Mouse (Mus musculus) liver, adult (tissue): Measurements from ENCODE around the gene Gnat2.

Experiments used
- GATA4 ChIP-seq: IDR thresholded peaks from 2 replicates; pipeline ENCODE4 v1.6.1; 2014; ENCODE audit warnings: mild to moderate bottlenecking, low read length; ENCODE audit not compliant: insufficient replicate concordance

The Gnat2 gene

GRCm38 (mm10) chr3:108128520-108128919 is 35.9 kb downstream of the Gnat2 start:
- TF ChIP-seq GATA4 = no peak

- no peak for TF ChIP-seq GATA4
Measured at GRCm38 (mm10) chr3:108129367-108129766, 36.8 kb downstream of the Gnat2 start.

GRCm38 (mm10) chr3:108129804-108130203 is 37.2 kb downstream of the Gnat2 start:
- no peak for TF ChIP-seq GATA4

GRCm38 (mm10) chr3:108131216-108131615 is 38.6 kb downstream of the Gnat2 start:
- no peak for TF ChIP-seq GATA4

- no peak for TF ChIP-seq GATA4
Measured at GRCm38 (mm10) chr3:108131821-108132220, 39.2 kb downstream of the Gnat2 start.

GRCm38 (mm10) chr3:108132484-108132883 is 39.9 kb downstream of the Gnat2 start:
- TF ChIP-seq GATA4 = no peak

- no peak for TF ChIP-seq GATA4
Measured at GRCm38 (mm10) chr3:108134701-108135100, 42.1 kb downstream of the Gnat2 start.

- TF ChIP-seq GATA4 = no peak
Measured at GRCm38 (mm10) chr3:108139113-108139512, 46.5 kb downstream of the Gnat2 start.

GRCm38 (mm10) chr3:108140786-108141185 is 48.2 kb downstream of the Gnat2 start:
- TF ChIP-seq GATA4 = no peak

GRCm38 (mm10) chr3:108145534-108146445 is 53.2 kb downstream of the Gnat2 start, which contains the start of gene Gnai3:
Gene Gnai3, minus strand, starts transcription at chr3:108146146.
- no peak for TF ChIP-seq GATA4

- no peak for TF ChIP-seq GATA4
Measured at GRCm38 (mm10) chr3:108146671-108147070, 54.1 kb downstream of the Gnat2 start.

- no peak; the same call in 1 of the 2 replicates for TF ChIP-seq GATA4
Measured at GRCm38 (mm10) chr3:108147386-108148235, 55.0 kb downstream of the Gnat2 start.
